Mouse (Mus musculus): ENCODE measurements around the gene Agap1. TPM values are rescaled to one million over a fixed set of nuclear protein-coding genes. Genes with fewer than 3 reads are reported as not detected.

The Agap1 gene
- polyA plus RNA-seq, 1 experiment from 2014 or later = 4.2 TPM

DNA sequence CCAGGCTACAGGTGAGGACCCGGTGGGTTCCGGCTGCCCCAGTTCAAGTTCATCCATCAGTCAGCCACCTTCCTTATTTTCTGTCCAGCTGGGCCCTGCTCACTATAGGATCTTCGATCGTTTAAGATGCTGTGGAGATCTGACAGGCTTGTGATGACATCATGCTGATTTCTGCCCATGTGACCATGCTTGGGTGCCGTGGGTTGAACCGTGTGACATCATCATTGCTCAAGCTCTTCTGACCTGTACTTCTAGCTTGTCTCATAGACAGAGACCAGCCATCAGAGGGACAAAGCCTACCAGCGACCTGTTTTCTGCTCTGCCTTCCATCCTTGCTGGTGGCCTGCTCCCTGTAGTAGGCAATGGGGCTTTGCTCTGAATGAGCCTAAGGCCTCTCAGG is 146.7 kb downstream of the Agap1 start:
- WGBS = 80% methylated on average over 7 of the region's 7 CpGs
- Histone ChIP-seq H3K27me3 (ENCODE audit: control insufficient read depth, insufficient read depth, low read length) (no peaks in the 10 kb centered on the region), H3K36me3 (ENCODE audit: control insufficient read depth, insufficient read depth, low read length) (no peaks in the 10 kb centered on the region), H3K4me2 (replicated peaks; ENCODE audit: low read depth) (no peak overlapping the region), H3K4me1 (replicated peaks; ENCODE audit: control insufficient read depth, insufficient read depth) (no peaks in the 10 kb centered on the region), H3K9ac (ENCODE audit: low read length) (no peak overlapping the region), H3K4me3 (ENCODE audit: low read depth, low read length) (no peak overlapping the region), H3K9me3 (ENCODE audit: control insufficient read depth, low read length) (no peaks in the 10 kb centered on the region), H3K27ac (replicated peaks) (no peak overlapping the region)
- peak; percentile 11; the same call in 1 of the 2 replicates for ATAC-seq (ENCODE audit: low FRiP score, low TSS enrichment)
- TF ChIP-seq EP300 (optimal IDR thresholded peaks at IDR 0.05) = no peak
- no peak for TF ChIP-seq CTCF (IDR thresholded peaks at IDR 0.05; ENCODE audit: low read depth)
- DNase-seq (ENCODE audit: low spot score) = no peak

DNA sequence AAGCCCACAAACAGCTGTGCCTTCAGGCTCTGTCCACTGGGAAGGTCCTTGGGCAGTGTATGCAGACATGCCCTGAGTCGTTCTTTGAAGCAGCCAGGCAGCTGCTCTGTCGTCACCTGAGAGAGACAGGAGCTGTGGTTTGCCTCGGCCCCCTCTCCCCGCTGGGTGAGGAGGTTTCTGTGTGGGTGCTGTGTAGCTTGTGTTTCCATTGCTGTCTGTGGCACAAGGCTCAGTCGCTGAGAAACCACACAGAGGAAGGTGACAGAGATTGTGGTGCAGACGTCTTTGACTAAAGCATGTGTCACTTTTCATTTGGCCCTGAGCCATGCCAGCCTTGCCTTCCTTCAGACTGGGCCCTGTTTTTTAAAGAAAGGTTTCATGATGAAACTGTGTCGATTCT is 148.3 kb downstream of the Agap1 start:
- DNase-seq (ENCODE audit: low spot score) (no peak), ATAC-seq (ENCODE audit: low FRiP score, low TSS enrichment) (no peak)
- H3K9me3 ChIP-seq (ENCODE audit: control insufficient read depth, low read length) = no peaks in the 10 kb centered on the region
- no peak for TF ChIP-seq EP300 (optimal IDR thresholded peaks at IDR 0.05)
- no peak for TF ChIP-seq CTCF (IDR thresholded peaks at IDR 0.05; ENCODE audit: low read depth)
- H3K36me3 ChIP-seq (ENCODE audit: control insufficient read depth, insufficient read depth, low read length) = no peaks in the 10 kb centered on the region
- no peaks in the 10 kb centered on the region for H3K27me3 ChIP-seq (ENCODE audit: control insufficient read depth, insufficient read depth, low read length)
- H3K4me1 ChIP-seq (replicated peaks; ENCODE audit: control insufficient read depth, insufficient read depth) = no peaks in the 10 kb centered on the region
- no peak overlapping the region for H3K9ac ChIP-seq (ENCODE audit: low read length)
- no peak overlapping the region for H3K27ac ChIP-seq (replicated peaks)
- no peak overlapping the region for H3K4me2 ChIP-seq (replicated peaks; ENCODE audit: low read depth)
- no peak overlapping the region for H3K4me3 ChIP-seq (ENCODE audit: low read depth, low read length)
- 53% methylated on average over 7 of the region's 7 CpGs for WGBS

DNA sequence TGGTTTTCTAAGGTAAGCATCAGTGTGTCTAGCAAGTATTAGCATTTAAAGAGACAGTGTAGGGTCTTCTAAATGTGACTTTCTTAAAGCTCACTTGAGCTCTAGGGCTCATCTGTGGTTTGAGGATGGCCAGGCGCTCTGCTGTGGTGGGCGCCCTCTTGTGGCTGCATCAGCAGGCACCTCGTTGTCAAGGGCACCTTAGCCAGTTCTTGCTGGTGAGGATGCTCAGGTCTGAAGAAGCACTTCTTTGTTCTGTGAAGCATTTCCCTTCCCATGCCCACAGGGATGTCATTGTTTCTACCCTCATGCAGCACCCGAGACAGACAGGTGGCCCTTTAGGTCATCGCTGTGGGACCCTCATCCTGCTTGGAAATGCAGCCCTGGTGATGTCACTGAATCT is 152.0 kb downstream of the Agap1 start:
- 43% methylated on average over 5 of the region's 5 CpGs for WGBS
- DNase-seq (ENCODE audit: low spot score) (peak; percentile 73), ATAC-seq (ENCODE audit: low FRiP score, low TSS enrichment) (peak; percentile 51; the same call in 1 of the 2 replicates)
- Histone ChIP-seq H3K36me3 (ENCODE audit: control insufficient read depth, insufficient read depth, low read length) (0 out of 2 replicates have a peak, but pooled peaks cover under 1% of the 10 kb centered on the region), H3K4me3 (ENCODE audit: low read depth, low read length) (no peak overlapping the region), H3K9me3 (ENCODE audit: control insufficient read depth, low read length) (no peaks in the 10 kb centered on the region), H3K9ac (ENCODE audit: low read length) (no peak overlapping the region), H3K27ac (replicated peaks) (no peak overlapping the region), H3K4me1 (replicated peaks; ENCODE audit: control insufficient read depth, insufficient read depth) (no peaks in the 10 kb centered on the region), H3K4me2 (replicated peaks; ENCODE audit: low read depth) (no peak overlapping the region), H3K27me3 (ENCODE audit: control insufficient read depth, insufficient read depth, low read length) (no peaks in the 10 kb centered on the region)
- no peak for TF ChIP-seq EP300 (optimal IDR thresholded peaks at IDR 0.05)
- peak; percentile 95 for TF ChIP-seq CTCF (IDR thresholded peaks at IDR 0.05; ENCODE audit: low read depth)

DNA sequence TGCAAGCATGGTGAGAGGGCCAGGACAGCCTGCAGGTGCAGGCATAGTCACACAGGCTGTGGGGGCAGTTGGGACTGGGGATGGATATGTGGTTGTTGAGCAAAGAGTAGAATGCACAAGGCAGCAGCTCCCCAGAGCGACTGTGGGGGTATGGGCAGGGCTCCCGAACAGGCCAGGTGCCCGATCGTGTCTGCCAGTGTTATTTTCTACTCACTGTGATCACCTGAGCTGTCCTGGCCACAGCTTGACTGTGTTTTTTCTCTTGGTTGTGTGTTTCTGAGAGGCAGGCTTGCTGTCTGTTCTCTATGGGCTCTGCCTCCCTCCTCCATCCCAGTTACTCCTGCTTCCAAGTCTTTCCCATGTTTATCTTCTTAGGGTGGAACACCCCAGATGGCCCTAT is 154.2 kb downstream of the Agap1 start:
- H3K9me3 ChIP-seq (ENCODE audit: control insufficient read depth, low read length) = no peaks in the 10 kb centered on the region
- no peak overlapping the region for H3K4me3 ChIP-seq (ENCODE audit: low read depth, low read length)
- 0 out of 2 replicates have a peak, but pooled peaks cover 6% of the 10 kb centered on the region for H3K36me3 ChIP-seq (ENCODE audit: control insufficient read depth, insufficient read depth, low read length)
- H3K9ac ChIP-seq (ENCODE audit: low read length) = no peak overlapping the region
- DNase-seq (ENCODE audit: low spot score) (no peak), ATAC-seq (ENCODE audit: low FRiP score, low TSS enrichment) (no peak)
- no peaks in the 10 kb centered on the region for H3K27me3 ChIP-seq (ENCODE audit: control insufficient read depth, insufficient read depth, low read length)
- H3K4me1 ChIP-seq (replicated peaks; ENCODE audit: control insufficient read depth, insufficient read depth) = no peaks in the 10 kb centered on the region
- no peak overlapping the region for H3K27ac ChIP-seq (replicated peaks)
- H3K4me2 ChIP-seq (replicated peaks; ENCODE audit: low read depth) = no peak overlapping the region
- 85% methylated on average over 4 of the region's 4 CpGs for WGBS
- no peak for TF ChIP-seq CTCF (IDR thresholded peaks at IDR 0.05; ENCODE audit: low read depth)
- no peak for TF ChIP-seq EP300 (optimal IDR thresholded peaks at IDR 0.05)

DNA sequence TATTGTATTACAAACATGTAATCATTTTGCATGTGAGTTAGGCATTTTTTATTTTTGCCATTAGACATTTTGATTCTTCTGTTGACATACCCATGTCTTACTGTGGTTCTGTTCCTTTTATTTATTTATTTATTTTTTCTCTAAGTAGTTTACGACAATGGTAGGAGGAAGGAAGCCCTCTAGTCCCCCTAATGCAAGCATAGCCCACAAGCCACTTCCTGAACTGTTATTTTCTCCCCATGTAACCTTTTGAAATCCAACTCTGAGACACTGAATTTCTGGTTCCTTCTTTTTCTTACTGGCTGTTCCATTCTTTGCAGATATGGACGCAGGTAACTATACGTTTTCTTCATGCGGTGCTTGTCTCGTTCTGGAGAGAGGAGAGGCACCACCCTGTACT is 155.4 kb downstream of the Agap1 start:
- no peak overlapping the region for H3K9ac ChIP-seq (ENCODE audit: low read length)
- H3K27ac ChIP-seq (replicated peaks) = no peak overlapping the region
- no peaks in the 10 kb centered on the region for H3K9me3 ChIP-seq (ENCODE audit: control insufficient read depth, low read length)
- DNase-seq (ENCODE audit: low spot score) = no peak
- 86% methylated on average over 5 of the region's 5 CpGs for WGBS
- no peaks in the 10 kb centered on the region for H3K4me1 ChIP-seq (replicated peaks; ENCODE audit: control insufficient read depth, insufficient read depth)
- H3K36me3 ChIP-seq (ENCODE audit: control insufficient read depth, insufficient read depth, low read length) = 0 out of 2 replicates have a peak, but pooled peaks cover 6% of the 10 kb centered on the region
- no peak for ATAC-seq (ENCODE audit: low FRiP score, low TSS enrichment)
- H3K4me3 ChIP-seq (ENCODE audit: low read depth, low read length) = no peak overlapping the region
- no peak for TF ChIP-seq EP300 (optimal IDR thresholded peaks at IDR 0.05)
- TF ChIP-seq CTCF (IDR thresholded peaks at IDR 0.05; ENCODE audit: low read depth) = no peak
- no peaks in the 10 kb centered on the region for H3K27me3 ChIP-seq (ENCODE audit: control insufficient read depth, insufficient read depth, low read length)
- H3K4me2 ChIP-seq (replicated peaks; ENCODE audit: low read depth) = no peak overlapping the region

DNA sequence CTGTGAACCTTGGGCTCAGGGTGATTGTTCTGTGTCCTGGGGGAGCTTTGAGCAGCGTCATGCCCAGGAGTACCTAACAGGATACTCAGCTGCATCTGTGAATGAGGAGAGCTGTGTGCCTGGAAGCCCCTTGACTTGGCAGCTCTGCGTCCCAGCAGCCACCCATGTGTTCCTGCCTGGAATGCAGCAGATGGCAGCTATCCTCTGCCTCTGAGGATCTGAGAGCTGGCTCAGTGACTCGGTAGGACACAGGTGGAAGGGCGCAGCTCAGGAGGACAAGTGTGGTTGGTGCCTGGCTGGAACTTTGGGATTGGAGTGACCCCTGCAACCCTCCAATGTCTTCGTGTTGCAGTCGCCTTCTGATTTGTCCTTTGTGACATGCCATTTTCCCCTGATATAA is 156.9 kb downstream of the Agap1 start:
- Histone ChIP-seq H3K36me3 (ENCODE audit: control insufficient read depth, insufficient read depth, low read length) (0 out of 2 replicates have a peak, but pooled peaks cover 6% of the 10 kb centered on the region), H3K27me3 (ENCODE audit: control insufficient read depth, insufficient read depth, low read length) (no peaks in the 10 kb centered on the region), H3K4me3 (ENCODE audit: low read depth, low read length) (no peak overlapping the region), H3K9me3 (ENCODE audit: control insufficient read depth, low read length) (no peaks in the 10 kb centered on the region), H3K4me2 (replicated peaks; ENCODE audit: low read depth) (no peak overlapping the region), H3K27ac (replicated peaks) (no peak overlapping the region), H3K9ac (ENCODE audit: low read length) (no peak overlapping the region), H3K4me1 (replicated peaks; ENCODE audit: control insufficient read depth, insufficient read depth) (no peaks in the 10 kb centered on the region)
- WGBS = 96% methylated on average over 6 of the region's 6 CpGs
- ATAC-seq (ENCODE audit: low FRiP score, low TSS enrichment) (no peak), DNase-seq (ENCODE audit: low spot score) (no peak)
- no peak for TF ChIP-seq EP300 (optimal IDR thresholded peaks at IDR 0.05)
- TF ChIP-seq CTCF (IDR thresholded peaks at IDR 0.05; ENCODE audit: low read depth) = no peak

Measured in stomach, postnatal 0 days (tissue).